Comparison of ENCODE assay signal across 1 mouse cellular context in genomic region chr17:24167120-24167519, GRCm38 (mm10).
TF ChIP-seq lines count a peak whose summit lies in the region.

No protein-coding gene starts in this region.

TF ChIP-seq in MEL, 35 proteins besides CTCF, POLR2A, EP300 and RAD21:
- no peak for TF ChIP-seq MAZ (IDR thresholded peaks at IDR 0.05; ENCODE audit: low read depth, low read length)
- TF ChIP-seq SIN3A (IDR thresholded peaks at IDR 0.05; ENCODE audit: low read length), result no peak
- no peak for TF ChIP-seq UBTF (IDR thresholded peaks at IDR 0.05; ENCODE audit: borderline replicate concordance, insufficient read depth, low read depth, low read length)
- no peak for TF ChIP-seq NRF1 (IDR thresholded peaks at IDR 0.05; ENCODE audit: insufficient read depth, low read depth, low read length, poor library complexity, severe bottlenecking)
- TF ChIP-seq CHD2 (IDR thresholded peaks at IDR 0.05; ENCODE audit: low read length), result no peak
- TF ChIP-seq GABPA (IDR thresholded peaks at IDR 0.05; ENCODE audit: low read depth, low read length), result no peak
- no peak for TF ChIP-seq ZKSCAN1 (IDR thresholded peaks at IDR 0.05; ENCODE audit: low read depth, low read length)
- no peak for TF ChIP-seq BHLHE40 (IDR thresholded peaks at IDR 0.05; ENCODE audit: borderline replicate concordance, low read depth, low read length)
- no peak for TF ChIP-seq TAL1 (IDR thresholded peaks at IDR 0.05; ENCODE audit: low read length)
- no peak for TF ChIP-seq GATA1 (IDR thresholded peaks at IDR 0.05; ENCODE audit: low read depth, low read length)
- TF ChIP-seq MYB (IDR thresholded peaks at IDR 0.05; ENCODE audit: low read depth, low read length), result no peak
- no peak for TF ChIP-seq E2F4 (IDR thresholded peaks at IDR 0.05; ENCODE audit: borderline replicate concordance, low read depth, low read length)
- TF ChIP-seq KAT2A (conservative IDR thresholded peaks at IDR 0.05; ENCODE audit: low read depth, low read length), result no peak
- TF ChIP-seq ETS1 (IDR thresholded peaks at IDR 0.05; ENCODE audit: low read depth, low read length), result no peak
- TF ChIP-seq USF1 (IDR thresholded peaks at IDR 0.05; ENCODE audit: low read depth, low read length), result no peak
- TF ChIP-seq TBP (IDR thresholded peaks at IDR 0.05; ENCODE audit: low read depth, low read length), result no peak
- TF ChIP-seq ZMIZ1 (IDR thresholded peaks at IDR 0.05; ENCODE audit: low read depth, low read length), result no peak
- no peak for TF ChIP-seq SMC3 (IDR thresholded peaks at IDR 0.05; ENCODE audit: low read depth, low read length)
- no peak for TF ChIP-seq POLR2AphosphoS2 (IDR thresholded peaks at IDR 0.05; ENCODE audit: low read length)
